Mouse (Mus musculus): ENCODE measurements around the gene Dirc2. TPM values are rescaled to one million over a fixed set of nuclear protein-coding genes. Genes with fewer than 3 reads are reported as not detected.

The Dirc2 gene
- polyA plus RNA-seq, 2 experiments = 20.5 to 22.9 TPM

- H3K27ac ChIP-seq (replicated peaks; ENCODE audit: low read depth, low read length) = no peak overlapping the region
- no peak for TF ChIP-seq POLR2A (IDR thresholded peaks at IDR 0.05; ENCODE audit: borderline replicate concordance, extremely low read depth, insufficient read depth, insufficient read length)
- no peak overlapping the region for H3K4me3 ChIP-seq (replicated peaks; ENCODE audit: low read length)
- no peaks in the 10 kb centered on the region for H3K27me3 ChIP-seq (ENCODE audit: control insufficient read depth, insufficient read depth, low read length)
- DNase-seq (ENCODE audit: low spot score) (no peak), ATAC-seq (ENCODE audit: low FRiP score, low read depth) (no peak)
- 87% methylated on average over 8 of the region's 8 CpGs for WGBS
- no peaks in the 10 kb centered on the region for H3K9me3 ChIP-seq (ENCODE audit: control insufficient read depth, low read length)
- H3K36me3 ChIP-seq (ENCODE audit: control insufficient read depth, insufficient read depth, low read length) = peaks cover 16% of the 10 kb centered on the region
- no peak overlapping the region for H3K9ac ChIP-seq (ENCODE audit: low read depth, low read length, severe bottlenecking)
- H3K4me1 ChIP-seq (ENCODE audit: control insufficient read depth, insufficient read depth, low read length) = no peaks in the 10 kb centered on the region
- no peak overlapping the region for H3K4me2 ChIP-seq (replicated peaks; ENCODE audit: low read depth, low read length, severe bottlenecking)
Observed at GRCm38 (mm10) chr16:35787568-35788189, 18.5 kb upstream of the Dirc2 start.

- Histone ChIP-seq H3K27ac (replicated peaks; ENCODE audit: low read depth, low read length) (no peak overlapping the region), H3K4me1 (ENCODE audit: control insufficient read depth, insufficient read depth, low read length) (no peaks in the 10 kb centered on the region), H3K9ac (ENCODE audit: low read depth, low read length, severe bottlenecking) (no peak overlapping the region), H3K4me3 (replicated peaks; ENCODE audit: low read length) (no peak overlapping the region), H3K27me3 (ENCODE audit: control insufficient read depth, insufficient read depth, low read length) (no peaks in the 10 kb centered on the region), H3K4me2 (replicated peaks; ENCODE audit: low read depth, low read length, severe bottlenecking) (no peak overlapping the region), H3K36me3 (ENCODE audit: control insufficient read depth, insufficient read depth, low read length) (peaks cover 16% of the 10 kb centered on the region), H3K9me3 (ENCODE audit: control insufficient read depth, low read length) (no peaks in the 10 kb centered on the region)
- no peak for TF ChIP-seq POLR2A (IDR thresholded peaks at IDR 0.05; ENCODE audit: borderline replicate concordance, extremely low read depth, insufficient read depth, insufficient read length)
- 97% methylated on average over 6 of the region's 6 CpGs for WGBS
- ATAC-seq (ENCODE audit: low FRiP score, low read depth) (no peak), DNase-seq (ENCODE audit: low spot score) (no peak)
Observed at GRCm38 (mm10) chr16:35787163-35787562, 18.0 kb upstream of the Dirc2 start.

- Histone ChIP-seq H3K9me3 (ENCODE audit: control insufficient read depth, low read length) (no peaks in the 10 kb centered on the region), H3K4me3 (replicated peaks; ENCODE audit: low read length) (no peak overlapping the region), H3K27me3 (ENCODE audit: control insufficient read depth, insufficient read depth, low read length) (no peaks in the 10 kb centered on the region), H3K9ac (ENCODE audit: low read depth, low read length, severe bottlenecking) (no peak overlapping the region), H3K36me3 (ENCODE audit: control insufficient read depth, insufficient read depth, low read length) (peaks cover 6% of the 10 kb centered on the region; the same call in 1 of the 2 replicates), H3K27ac (replicated peaks; ENCODE audit: low read depth, low read length) (no peak overlapping the region), H3K4me2 (replicated peaks; ENCODE audit: low read depth, low read length, severe bottlenecking) (no peak overlapping the region), H3K4me1 (ENCODE audit: control insufficient read depth, insufficient read depth, low read length) (no peaks in the 10 kb centered on the region)
- TF ChIP-seq POLR2A (IDR thresholded peaks at IDR 0.05; ENCODE audit: borderline replicate concordance, extremely low read depth, insufficient read depth, insufficient read length) = no peak
- ATAC-seq (ENCODE audit: low FRiP score, low read depth) (no peak), DNase-seq (ENCODE audit: low spot score) (no peak)
- 75% methylated on average over 7 of the region's 7 CpGs for WGBS
Observed at GRCm38 (mm10) chr16:35784134-35784725, 15.1 kb upstream of the Dirc2 start.

GRCm38 (mm10) chr16:35783207-35783573, 14.0 kb upstream of the Dirc2 start:
- no peak for TF ChIP-seq POLR2A (IDR thresholded peaks at IDR 0.05; ENCODE audit: borderline replicate concordance, extremely low read depth, insufficient read depth, insufficient read length)
- Histone ChIP-seq H3K27me3 (ENCODE audit: control insufficient read depth, insufficient read depth, low read length) (no peaks in the 10 kb centered on the region), H3K9ac (ENCODE audit: low read depth, low read length, severe bottlenecking) (no peak overlapping the region), H3K9me3 (ENCODE audit: control insufficient read depth, low read length) (no peaks in the 10 kb centered on the region), H3K36me3 (ENCODE audit: control insufficient read depth, insufficient read depth, low read length) (no peaks in the 10 kb centered on the region), H3K4me1 (ENCODE audit: control insufficient read depth, insufficient read depth, low read length) (no peaks in the 10 kb centered on the region), H3K27ac (replicated peaks; ENCODE audit: low read depth, low read length) (no peak overlapping the region), H3K4me2 (replicated peaks; ENCODE audit: low read depth, low read length, severe bottlenecking) (no peak overlapping the region), H3K4me3 (replicated peaks; ENCODE audit: low read length) (no peak overlapping the region)
- 86% methylated on average over 3 of the region's 3 CpGs for WGBS
- ATAC-seq (ENCODE audit: low FRiP score, low read depth) (no peak), DNase-seq (ENCODE audit: low spot score) (no peak)

- no peak overlapping the region for H3K9ac ChIP-seq (ENCODE audit: low read depth, low read length, severe bottlenecking)
- no peaks in the 10 kb centered on the region for H3K36me3 ChIP-seq (ENCODE audit: control insufficient read depth, insufficient read depth, low read length)
- H3K27me3 ChIP-seq (ENCODE audit: control insufficient read depth, insufficient read depth, low read length) = no peaks in the 10 kb centered on the region
- H3K4me2 ChIP-seq (replicated peaks; ENCODE audit: low read depth, low read length, severe bottlenecking) = no peak overlapping the region
- no peaks in the 10 kb centered on the region for H3K4me1 ChIP-seq (ENCODE audit: control insufficient read depth, insufficient read depth, low read length)
- WGBS = 70% methylated on average over 13 of the region's 13 CpGs
- no peaks in the 10 kb centered on the region for H3K9me3 ChIP-seq (ENCODE audit: control insufficient read depth, low read length)
- no peak for DNase-seq (ENCODE audit: low spot score)
- H3K4me3 ChIP-seq (replicated peaks; ENCODE audit: low read length) = no peak overlapping the region
- TF ChIP-seq POLR2A (IDR thresholded peaks at IDR 0.05; ENCODE audit: borderline replicate concordance, extremely low read depth, insufficient read depth, insufficient read length) = no peak
- no peak for ATAC-seq (ENCODE audit: low FRiP score, low read depth)
- no peak overlapping the region for H3K27ac ChIP-seq (replicated peaks; ENCODE audit: low read depth, low read length)
Observed at GRCm38 (mm10) chr16:35782451-35783206, 13.5 kb upstream of the Dirc2 start.
